Mouse (Mus musculus) midbrain, embryonic 14.5 days (tissue): ENCODE results near the gene Plcd3. TPM values are rescaled to one million over a fixed set of nuclear protein-coding genes. Genes with fewer than 3 reads are reported as not detected.

Experiments
- ATAC-seq: fragments of 200-750 bp; cut with Nextera tagmentation; 2 replicates; pipeline ENCODE4 v1.8.0; 2017; ENCODE audit warnings: moderate number of reproducible peaks, moderate library complexity; ENCODE audit not compliant: low FRiP score, low TSS enrichment
- DNase-seq: peaks from one replicate; pipeline ENCODE4 v3.0.0-alpha.2; 2015
- H3K27ac ChIP-seq: fragments of 300-500 bp; sonication (generic); replicated peaks from 2 replicates; pipeline ENCODE4 v1.5.1; 2014; ENCODE audit warnings: mild to moderate bottlenecking, low read depth, low read length, moderate library complexity
- H3K27me3 ChIP-seq: fragments of 300-500 bp; sonication (generic); 2 replicates; pipeline ENCODE4 v1.6.1; 2014; ENCODE audit warnings: low read length, control low read depth, mixed read lengths; ENCODE audit not compliant: control insufficient read depth, insufficient read depth
- H3K36me3 ChIP-seq: fragments of 300-500 bp; sonication (generic); 2 replicates; pipeline ENCODE4 v1.6.1; 2014; ENCODE audit warnings: low read length, control low read depth; ENCODE audit not compliant: control insufficient read depth, insufficient read depth
- H3K4me1 ChIP-seq: fragments of 300-500 bp; sonication (generic); 2 replicates; pipeline ENCODE4 v1.6.1; 2014; ENCODE audit warnings: mild to moderate bottlenecking, antibody characterized with exemption, low read length, control low read depth; ENCODE audit not compliant: control insufficient read depth, insufficient read depth
- H3K4me2 ChIP-seq: fragments of 300-500 bp; sonication (generic); 2 replicates; pipeline ENCODE4 v1.6.1; 2014; ENCODE audit warnings: mild to moderate bottlenecking, low read length, moderate library complexity
- H3K4me3 ChIP-seq: fragments of 300-500 bp; sonication (generic); replicated peaks from 2 replicates; pipeline ENCODE4 v1.5.1; 2014; ENCODE audit warnings: low read depth, low read length
- H3K9ac ChIP-seq: fragments of 300-500 bp; sonication (generic); replicated peaks from 2 replicates; pipeline ENCODE4 v1.6.1; 2014; ENCODE audit warnings: mild to moderate bottlenecking, low read length, moderate library complexity
- H3K9me3 ChIP-seq: fragments of 300-500 bp; sonication (generic); 2 replicates; pipeline ENCODE4 v1.6.1; 2016; ENCODE audit warnings: low read length, control low read depth, mixed read lengths; ENCODE audit not compliant: control insufficient read depth
- WGBS: fragments of 180-500 bp; shearing (Covaris S2); extraction: QIAGEN DNeasy Blood & Tissue Kit; methylation state at CpG from one replicate; pipeline ENCODE4 v1.1.7; 2014; 5-methylcytosine and 5-hydroxymethylcytosine counted together
- polyA plus RNA-seq: library from polyadenylated mRNA; unstranded; fragments of >200 nt; fragmentation: Nextera tagmentation; extraction: Ambion mirVana; gene quantifications from 2 replicates; pipeline ENCODE4 v1.2.1, GENCODE M21; 2014

Gene Plcd3
- polyA plus RNA-seq, 1 experiment from 2014 or later = 0.92 TPM

DNA sequence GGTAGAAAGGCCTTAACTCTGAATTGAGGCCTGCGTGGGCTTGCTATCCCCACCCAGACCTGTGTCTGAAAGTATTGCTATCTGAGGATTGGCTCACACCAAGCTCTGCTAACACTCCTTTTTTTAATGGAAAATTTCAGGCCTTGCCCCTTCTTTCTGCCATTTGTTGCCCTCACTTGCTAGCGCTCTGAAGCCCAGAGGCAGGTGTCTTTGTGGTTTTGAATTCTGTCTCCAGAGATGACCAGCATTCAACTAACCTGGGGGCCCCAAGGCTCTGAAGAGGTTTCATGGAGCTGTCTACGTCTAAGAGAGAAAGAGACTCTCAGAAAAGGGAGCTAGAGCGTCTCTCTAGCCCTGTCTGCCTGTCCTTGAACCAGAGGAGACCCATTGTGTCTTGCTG, 33.2 kb downstream of the Plcd3 start:
- Histone ChIP-seq H3K4me3 (no peak overlapping the region), H3K27me3 (no peaks in the 10 kb centered on the region), H3K4me2 (no peak overlapping the region), H3K9ac (no peak overlapping the region), H3K4me1 (no peaks in the 10 kb centered on the region), H3K27ac (no peak overlapping the region), H3K9me3 (no peaks in the 10 kb centered on the region), H3K36me3 (peaks cover 67% of the 10 kb centered on the region)
- ATAC-seq (no peak), DNase-seq (no peak)
- 94% methylated on average over 4 of the region's 4 CpGs for WGBS

DNA sequence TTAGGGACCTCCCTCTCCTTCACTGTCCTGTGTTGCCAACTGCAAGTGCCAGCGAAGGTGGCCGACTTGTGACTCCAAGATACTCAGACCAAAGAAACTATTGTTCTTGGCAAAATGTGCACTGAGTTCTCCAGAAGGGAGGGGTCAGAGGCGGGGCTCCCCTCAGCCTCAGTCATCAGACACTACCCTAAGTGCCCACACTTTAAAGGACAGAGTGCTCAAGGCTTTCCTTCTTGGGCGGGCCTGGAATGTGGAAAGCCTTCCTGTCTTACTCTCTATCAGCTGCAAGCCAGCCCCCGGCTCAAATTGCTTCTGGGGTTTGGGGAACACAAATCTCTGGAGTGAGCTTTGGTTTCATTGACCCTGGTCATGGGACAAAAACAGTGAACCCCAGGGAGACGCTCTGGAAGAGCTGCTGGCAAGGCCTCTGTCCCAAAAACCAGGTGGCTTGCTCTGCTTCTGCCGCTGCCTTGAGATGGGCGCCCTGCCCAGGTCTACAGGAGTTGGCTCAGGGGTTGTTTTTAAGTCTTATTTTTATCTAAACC, 33.9 kb downstream of the Plcd3 start:
- ATAC-seq = no peak
- no peak overlapping the region for H3K9ac ChIP-seq
- H3K9me3 ChIP-seq = no peaks in the 10 kb centered on the region
- no peaks in the 10 kb centered on the region for H3K4me1 ChIP-seq
- H3K4me2 ChIP-seq = no peak overlapping the region
- no peak for DNase-seq
- H3K4me3 ChIP-seq = no peak overlapping the region
- 91% methylated on average over 8 of the region's 8 CpGs for WGBS
- peaks cover 72% of the 10 kb centered on the region for H3K36me3 ChIP-seq
- no peaks in the 10 kb centered on the region for H3K27me3 ChIP-seq
- no peak overlapping the region for H3K27ac ChIP-seq

GRCm38 (mm10) chr11:103067051-103067361, 34.5 kb downstream of the Plcd3 start:
- Histone ChIP-seq H3K9me3 (no peaks in the 10 kb centered on the region), H3K4me2 (no peak overlapping the region), H3K36me3 (peaks cover 75% of the 10 kb centered on the region), H3K27ac (no peak overlapping the region), H3K27me3 (no peaks in the 10 kb centered on the region), H3K4me1 (no peaks in the 10 kb centered on the region), H3K4me3 (no peak overlapping the region), H3K9ac (no peak overlapping the region)
- no peak for ATAC-seq
- WGBS = 95% methylated on average over 6 of the region's 6 CpGs
- DNase-seq = no peak

- H3K27me3 ChIP-seq = no peaks in the 10 kb centered on the region
- H3K4me3 ChIP-seq = no peak overlapping the region
- H3K9ac ChIP-seq = no peak overlapping the region
- WGBS = 96% methylated on average over 14 of the region's 14 CpGs
- DNase-seq (no peak), ATAC-seq (no peak)
- H3K36me3 ChIP-seq = peaks cover 80% of the 10 kb centered on the region
- no peaks in the 10 kb centered on the region for H3K9me3 ChIP-seq
- no peaks in the 10 kb centered on the region for H3K4me1 ChIP-seq
- no peak overlapping the region for H3K27ac ChIP-seq
- H3K4me2 ChIP-seq = no peak overlapping the region
Observed at GRCm38 (mm10) chr11:103066191-103067050, 35.0 kb downstream of the Plcd3 start.

- Histone ChIP-seq H3K9me3 (no peaks in the 10 kb centered on the region), H3K4me1 (no peaks in the 10 kb centered on the region), H3K27ac (no peak overlapping the region), H3K4me2 (no peak overlapping the region), H3K9ac (no peak overlapping the region), H3K4me3 (no peak overlapping the region), H3K36me3 (peaks cover 81% of the 10 kb centered on the region), H3K27me3 (no peaks in the 10 kb centered on the region)
- DNase-seq = no peak
- ATAC-seq = no peak
- WGBS = 81% methylated on average over 3 of the region's 3 CpGs
Observed at GRCm38 (mm10) chr11:103058499-103059085, 42.9 kb downstream of the Plcd3 start.

- no peak overlapping the region for H3K4me2 ChIP-seq
- no peak overlapping the region for H3K9ac ChIP-seq
- DNase-seq (no peak), ATAC-seq (no peak)
- WGBS = 98% methylated on average over 7 of the region's 7 CpGs
- H3K9me3 ChIP-seq = no peaks in the 10 kb centered on the region
- no peak overlapping the region for H3K27ac ChIP-seq
- H3K27me3 ChIP-seq = no peaks in the 10 kb centered on the region
- peaks cover 78% of the 10 kb centered on the region for H3K36me3 ChIP-seq
- no peak overlapping the region for H3K4me3 ChIP-seq
- H3K4me1 ChIP-seq = no peaks in the 10 kb centered on the region
Observed at GRCm38 (mm10) chr11:103056636-103057035, 44.8 kb downstream of the Plcd3 start.

DNA sequence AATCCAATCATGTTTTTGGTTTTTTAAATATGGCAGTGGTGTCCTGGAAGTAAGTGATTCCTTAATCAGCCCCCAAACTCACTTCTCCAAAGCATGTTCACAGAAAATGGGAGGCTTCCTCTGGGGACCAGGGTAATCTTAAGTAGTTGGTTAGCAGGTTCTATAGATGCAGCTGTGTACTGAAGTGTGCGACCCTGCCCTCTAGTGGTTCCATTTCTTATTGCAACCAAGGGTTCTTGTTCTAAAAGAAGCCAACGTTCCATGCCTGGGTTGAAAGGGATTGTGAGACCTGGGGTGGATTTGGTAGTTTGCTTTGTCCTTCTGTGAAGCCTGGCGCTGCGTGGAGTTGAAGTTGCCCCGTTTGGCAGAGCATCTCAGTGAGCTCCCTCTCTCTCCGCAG, 46.7 kb downstream of the Plcd3 start:
- H3K27me3 ChIP-seq = no peaks in the 10 kb centered on the region
- H3K4me3 ChIP-seq = no peak overlapping the region
- 44% methylated on average over 6 of the region's 6 CpGs for WGBS
- peaks cover 79% of the 10 kb centered on the region for H3K36me3 ChIP-seq
- ATAC-seq (no peak), DNase-seq (peak; percentile 93)
- H3K4me1 ChIP-seq = no peaks in the 10 kb centered on the region
- no peaks in the 10 kb centered on the region for H3K9me3 ChIP-seq
- H3K27ac ChIP-seq = no peak overlapping the region
- H3K9ac ChIP-seq = no peak overlapping the region
- no peak overlapping the region for H3K4me2 ChIP-seq

DNA sequence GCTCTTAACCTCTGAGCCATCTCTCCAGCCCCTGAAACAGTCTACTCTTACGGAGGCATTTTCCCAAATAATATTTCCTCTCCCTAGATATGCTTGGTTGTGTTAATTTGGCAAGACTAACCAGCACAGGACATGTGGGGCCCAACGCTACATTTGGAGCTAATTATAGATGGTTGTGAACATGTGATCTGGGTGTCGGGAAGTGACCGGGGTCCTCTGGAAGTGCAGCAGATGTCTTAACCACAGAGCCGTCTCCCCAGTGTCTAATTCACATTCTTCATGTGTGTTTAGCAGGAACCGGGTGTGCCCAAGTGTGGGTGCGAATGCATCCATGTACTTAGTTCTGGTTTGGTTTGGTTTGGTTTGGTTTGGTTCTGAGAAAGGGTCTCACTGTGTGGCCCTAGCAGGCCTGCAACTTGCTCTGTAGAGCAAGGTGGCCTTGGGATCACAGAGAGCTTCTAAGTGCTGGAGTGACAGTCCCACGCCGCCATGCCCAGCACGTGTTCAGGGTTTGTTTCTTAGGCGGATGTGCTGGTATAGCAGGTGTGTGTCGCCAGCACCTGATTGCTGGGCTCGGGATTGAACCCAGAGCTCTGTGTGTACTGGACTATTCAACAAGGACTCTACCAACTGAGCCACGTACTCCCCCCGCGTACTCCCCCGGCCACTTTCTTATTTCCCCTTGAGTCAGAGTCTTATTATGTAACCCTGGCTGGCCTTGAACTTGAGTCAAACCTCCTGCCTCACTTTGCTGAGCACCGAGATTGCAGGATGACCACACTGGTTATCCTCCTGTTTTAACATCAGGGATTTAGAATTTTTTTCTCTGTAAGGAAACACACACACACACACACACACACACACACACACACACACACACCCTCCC, 48.0 kb downstream of the Plcd3 start:
- Histone ChIP-seq H3K9me3 (no peaks in the 10 kb centered on the region), H3K9ac (no peak overlapping the region), H3K27me3 (no peaks in the 10 kb centered on the region), H3K4me3 (no peak overlapping the region), H3K4me1 (no peaks in the 10 kb centered on the region), H3K4me2 (no peak overlapping the region), H3K36me3 (peaks cover 69% of the 10 kb centered on the region), H3K27ac (no peak overlapping the region)
- DNase-seq (no peak), ATAC-seq (no peak)
- 95% methylated on average over 18 of the region's 18 CpGs for WGBS
